Mouse (Mus musculus) megakaryocyte, adult 5-6 weeks (primary cell): Measurements from ENCODE around the gene Bzw1. TPM values are rescaled to one million over a fixed set of nuclear protein-coding genes. Genes with fewer than 3 reads are reported as not detected.
"Not testable (repeated sequence)": the region's sequence is repeated elsewhere in the genome, so short reads cannot be mapped to it uniquely, and the experiment has no call there.

Source experiments
- ATAC-seq: 2 replicates; pipeline ENCODE4 v1.8.0; 2016; ENCODE audit warnings: mild to moderate bottlenecking, inconsistent platforms; ENCODE audit not compliant: poor library complexity, severe bottlenecking
- total RNA-seq, 2 experiments: library from RNA; stranded (forward) in 1 of 2; stranded (reverse) in 1 of 2; fragments of 153-499, 151-499 nt in 1 of 2; fragments of 221-1000, 200-1000 nt in 1 of 2; gene quantifications; 2 replicates each; pipeline versions ENCODE4 v1.2.3 to v1.2.4; 2015 to 2017

Gene Bzw1
- total RNA-seq (2015) (175 and 183 TPM in 2 replicates), total RNA-seq (2017) (166 and 175 TPM in 2 replicates)

GRCm38 (mm10) chr1:58392652-58393283, at the start of gene Bzw1:
TSS of gene Bzw1 (plus strand) at chr1:58392898.
- peak; percentile 94 for ATAC-seq

GRCm38 (mm10) chr1:58343861-58344260, 48.8 kb upstream of the Bzw1 start:
- peak; percentile 66 for ATAC-seq

- ATAC-seq, result no peak
Observed at GRCm38 (mm10) chr1:58344570-58344969, 48.1 kb upstream of the Bzw1 start.

GRCm38 (mm10) chr1:58346159-58346558, 46.5 kb upstream of the Bzw1 start:
- no peak for ATAC-seq

DNA sequence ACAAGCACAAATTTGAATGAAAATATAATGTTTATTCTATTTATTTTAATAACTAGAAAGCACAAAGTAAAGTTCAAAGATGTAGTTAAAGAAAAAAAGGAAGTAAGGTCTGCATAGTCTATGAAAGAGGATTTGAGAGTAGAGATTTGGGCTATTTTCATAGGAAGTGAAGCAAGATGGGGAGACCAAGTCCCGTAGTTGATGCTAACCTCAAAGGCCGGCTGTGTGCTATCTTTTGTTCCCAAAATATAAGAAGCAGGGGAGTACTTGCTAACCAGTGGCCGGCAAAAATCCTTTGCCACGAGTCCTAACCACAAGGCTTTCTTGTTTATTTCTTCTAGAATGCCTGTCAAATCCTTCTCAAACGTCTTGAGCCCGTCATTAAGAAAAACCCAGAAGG, 44.0 kb upstream of the Bzw1 start:
- ATAC-seq, result peak; percentile 86

DNA sequence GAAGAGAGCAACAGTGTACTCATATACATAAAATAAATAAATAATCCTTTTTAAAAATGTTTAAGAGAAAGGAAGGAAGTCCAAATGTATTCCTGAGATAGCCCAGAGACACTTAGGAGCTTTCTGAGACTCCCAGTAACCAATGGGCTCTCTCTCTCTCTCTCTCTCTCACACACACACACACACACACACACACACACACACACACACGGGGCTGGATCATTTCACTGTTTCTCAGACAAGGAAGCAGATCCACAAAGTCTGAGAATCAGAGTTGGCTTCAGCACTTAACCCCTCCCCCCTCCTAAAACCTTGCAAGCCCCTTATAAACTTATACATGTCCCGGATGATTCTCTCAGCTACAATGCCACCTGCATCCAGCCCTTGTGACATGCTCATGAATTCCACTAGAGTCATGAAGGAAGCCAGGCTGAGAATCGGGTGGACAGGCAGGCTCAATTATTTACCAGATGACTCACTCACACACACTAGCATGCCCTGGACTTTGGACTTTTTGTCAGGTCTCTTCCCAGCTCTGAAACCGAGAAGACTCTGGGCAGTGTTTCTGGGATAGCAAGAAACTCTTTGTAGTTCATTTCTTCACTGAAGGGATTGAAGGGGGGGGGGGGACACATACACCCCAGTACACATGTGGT, 39.3 kb upstream of the Bzw1 start:
- no peak for ATAC-seq

DNA sequence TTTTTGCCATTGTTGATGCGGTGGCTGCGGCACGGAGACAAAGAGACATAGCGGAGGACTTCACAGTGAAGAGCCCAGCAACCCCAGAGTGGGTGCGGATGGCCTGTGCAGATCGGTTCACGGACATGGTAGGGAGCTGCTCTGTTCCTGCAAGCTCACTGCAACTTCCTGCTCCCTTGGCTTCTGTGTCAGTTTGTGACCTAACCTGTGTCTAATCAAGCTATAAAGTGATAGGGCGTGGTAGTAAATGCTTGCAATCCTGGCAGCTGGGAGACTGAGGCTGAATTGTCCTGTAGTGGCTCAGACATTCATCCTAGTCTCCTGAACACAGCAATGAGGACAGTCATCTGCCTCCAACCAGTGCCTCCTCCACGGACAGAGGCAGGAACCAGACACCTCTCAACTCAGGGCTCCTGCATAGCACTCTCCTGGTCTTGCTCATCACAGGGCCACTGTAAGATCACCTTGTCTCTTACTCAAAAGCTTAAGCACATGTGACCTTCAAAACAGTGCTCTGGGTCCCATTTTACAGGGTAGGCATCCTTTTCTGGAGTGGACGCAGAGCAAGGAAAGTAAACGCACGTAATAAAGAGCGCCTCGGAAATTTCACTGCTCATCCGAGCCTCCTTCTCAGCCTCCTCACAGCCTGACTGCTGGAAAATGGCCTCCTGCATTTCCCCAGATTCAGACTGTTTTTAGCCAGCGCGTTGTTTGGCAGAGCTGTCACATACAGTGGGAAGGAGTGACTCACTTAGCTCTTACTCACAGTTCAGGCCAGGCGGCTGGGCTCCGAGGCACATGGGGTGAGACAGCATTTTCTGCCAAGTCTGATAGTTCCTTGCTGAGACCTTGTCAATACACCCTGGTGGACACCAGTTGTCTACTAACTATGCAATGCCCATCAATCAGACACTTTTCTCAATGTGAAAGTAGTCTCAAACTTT, 33.5 kb upstream of the Bzw1 start:
- ATAC-seq, result peak; percentile 84

GRCm38 (mm10) chr1:58362296-58362695, 30.4 kb upstream of the Bzw1 start:
- no peak for ATAC-seq

DNA sequence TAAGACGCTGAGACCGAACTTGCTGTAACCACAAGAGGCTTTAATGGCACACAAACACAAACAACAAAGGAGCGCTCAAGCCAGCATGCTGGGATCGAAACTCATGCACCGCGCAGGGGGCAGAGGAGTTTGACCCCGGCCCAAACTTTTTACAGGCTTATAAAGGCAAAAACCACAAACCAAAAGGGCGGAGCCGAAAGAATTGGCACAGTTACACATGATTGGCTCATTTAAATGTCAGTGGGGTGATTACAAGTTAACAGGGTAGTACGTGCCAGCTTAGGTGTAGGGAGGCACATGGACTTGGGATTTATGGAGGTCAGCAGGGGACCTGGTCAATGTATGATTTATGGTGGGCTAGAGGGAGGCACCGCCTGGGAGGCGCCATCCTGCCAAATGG, 28.1 kb upstream of the Bzw1 start:
- no peak for ATAC-seq

- ATAC-seq, result no peak
Observed at GRCm38 (mm10) chr1:58365829-58366228, 26.9 kb upstream of the Bzw1 start.

- no peak for ATAC-seq
Observed at GRCm38 (mm10) chr1:58366737-58367471, 25.8 kb upstream of the Bzw1 start.

DNA sequence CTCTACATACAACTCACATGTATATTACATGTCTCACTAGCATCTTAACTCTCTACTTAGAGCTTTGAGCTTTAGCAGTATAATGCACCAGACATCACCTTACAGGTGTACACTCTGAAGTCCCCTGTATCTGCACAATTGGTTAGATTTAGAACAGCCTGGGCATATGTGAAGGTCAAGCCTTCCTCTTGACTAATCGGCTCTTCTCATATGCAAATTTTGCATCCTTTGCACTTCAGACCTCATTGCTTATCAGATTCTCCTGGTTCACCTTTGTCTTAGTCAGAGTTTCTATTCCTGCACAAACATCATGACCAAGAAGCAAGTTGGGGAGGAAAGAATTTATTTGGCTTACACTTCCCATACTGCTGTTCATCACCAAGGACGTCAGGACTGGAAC, 23.0 kb upstream of the Bzw1 start:
- no peak for ATAC-seq

GRCm38 (mm10) chr1:58374266-58374665, 18.4 kb upstream of the Bzw1 start:
- not testable (repeated sequence) for ATAC-seq

DNA sequence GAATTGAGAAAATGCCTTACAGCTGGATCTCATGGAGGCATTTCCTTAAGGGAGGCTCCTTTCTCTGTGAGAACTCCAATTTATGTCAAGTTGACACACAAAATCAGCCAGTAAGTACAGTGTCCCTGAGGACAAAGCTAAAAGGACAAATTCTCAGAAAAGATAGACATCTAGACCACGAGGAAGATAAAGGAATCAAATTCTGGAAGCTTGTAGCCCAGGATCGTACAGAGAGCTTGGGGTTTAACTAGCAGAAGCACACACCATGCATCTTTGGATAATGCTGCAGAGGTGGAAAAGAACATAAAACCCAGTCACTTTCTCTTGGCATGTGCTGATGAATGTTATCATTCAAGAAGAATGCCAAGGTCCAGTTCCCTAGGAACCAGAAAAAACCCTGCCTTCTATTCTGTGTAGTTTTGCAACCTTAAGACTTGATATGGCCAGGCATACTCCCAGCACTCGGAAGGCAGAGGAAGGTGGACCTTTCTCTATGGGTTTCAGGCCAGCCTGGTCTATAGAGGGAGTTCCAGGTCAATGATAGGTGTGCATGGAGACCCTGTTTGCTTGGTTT, 17.0 kb upstream of the Bzw1 start:
- no peak for ATAC-seq

- no peak for ATAC-seq
Observed at GRCm38 (mm10) chr1:58382586-58383281, 10.0 kb upstream of the Bzw1 start.

- ATAC-seq, result no peak
Observed at GRCm38 (mm10) chr1:58391421-58392267, 1.1 kb upstream of the Bzw1 start.

- no peak for ATAC-seq
Observed at GRCm38 (mm10) chr1:58392268-58392651, 438 bp upstream of the Bzw1 start.

GRCm38 (mm10) chr1:58393284-58394195, 842 bp downstream of the Bzw1 start:
- peak; percentile 46 for ATAC-seq
